Mouse (Mus musculus) ES-E14 (cell line): Measurements from ENCODE around the gene Rbbp8nl. TPM values are rescaled to one million over a fixed set of nuclear protein-coding genes. Genes with fewer than 3 reads are reported as not detected.

Source experiments
- DNase-seq: peaks from one replicate; pipeline ENCODE4 v3.0.0-alpha.2; 2013; ENCODE audit warnings: low read depth, low spot score
- H3K27ac ChIP-seq: 2 replicates; pipeline ENCODE4 v1.5.1; 2012; ENCODE audit warnings: low read depth, mild to moderate bottlenecking, low read length, moderate library complexity, mixed read lengths; ENCODE audit not compliant: poor library complexity, insufficient read depth, severe bottlenecking
- H3K36me3 ChIP-seq: 2 replicates; pipeline ENCODE4 v1.6.1; 2012; ENCODE audit warnings: mild to moderate bottlenecking, low read length, moderate library complexity, mixed read lengths; ENCODE audit not compliant: control insufficient read depth, poor library complexity, insufficient read depth, severe bottlenecking
- H3K4me1 ChIP-seq, 2 experiments: fragments of 150-350 bp in 1 of 2; sonication (generic) in 1 of 2; 2 replicates each; pipeline ENCODE4 v1.6.1; 2012; ENCODE audit warnings: low read length in 2 of 2, mild to moderate bottlenecking in 1 of 2, mixed read lengths in 1 of 2; ENCODE audit not compliant: control insufficient read depth in 2 of 2, insufficient read depth in 2 of 2, poor library complexity in 1 of 2
- H3K4me3 ChIP-seq, 2 experiments: fragments of 150-350 bp in 1 of 2; sonication (generic) in 1 of 2; 2 replicates each; pipeline ENCODE4 v1.5.1; 2012; ENCODE audit warnings: low read length in 2 of 2, low read depth in 1 of 2, mild to moderate bottlenecking in 1 of 2, mixed read lengths in 1 of 2; ENCODE audit not compliant: insufficient read depth in 1 of 2, poor library complexity in 1 of 2, severe bottlenecking in 1 of 2
- H3K9ac ChIP-seq: 2 replicates; pipeline ENCODE4 v1.6.1; 2012; ENCODE audit warnings: low read depth, mild to moderate bottlenecking, low read length, mixed read lengths; ENCODE audit not compliant: poor library complexity, insufficient read depth, severe bottlenecking
- H3K9me3 ChIP-seq: fragments of 150-350 bp; sonication (generic); 2 replicates; pipeline ENCODE4 v1.6.1; 2012; ENCODE audit warnings: low read depth, mild to moderate bottlenecking, low read length; ENCODE audit not compliant: control insufficient read depth, insufficient read depth
- CHD2 ChIP-seq: IDR thresholded peaks from 2 replicates; pipeline ENCODE4 v1.6.1; 2014; ENCODE audit warnings: mild to moderate bottlenecking, low read depth, low read length, inconsistent platforms
- HCFC1 ChIP-seq: IDR thresholded peaks from 2 replicates; pipeline ENCODE4 v1.6.1; 2012; ENCODE audit warnings: low read length, inconsistent platforms, borderline replicate concordance; ENCODE audit not compliant: insufficient read depth
- MAFK ChIP-seq: IDR thresholded peaks from 2 replicates; pipeline ENCODE4 v1.6.1; 2014; ENCODE audit warnings: mild to moderate bottlenecking, low read depth, low read length, inconsistent platforms; ENCODE audit not compliant: insufficient read depth
- ZC3H11A ChIP-seq: IDR thresholded peaks from 2 replicates; pipeline ENCODE4 v1.6.1; 2012; ENCODE audit warnings: low read depth, mild to moderate bottlenecking, inconsistent platforms, low read length, borderline replicate concordance
- ZNF384 ChIP-seq: IDR thresholded peaks from 2 replicates; pipeline ENCODE4 v1.6.1; 2012; ENCODE audit warnings: low read depth, low read length, inconsistent platforms
- in situ Hi-C, 2 experiments: fragments of 600-800 bp; cut with MboI; formaldehyde crosslinking; loops; one replicate each; pipeline ENCODE4 v1.15.1; 2025; ENCODE audit warnings: low sequenced_read_pairs in 2 of 2, inconsistent platforms in 1 of 2; ENCODE audit not compliant: unreplicated experiment in 2 of 2
- total RNA-seq: library from RNA; depleted of rRNA; stranded (reverse); fragments of 300-350 nt; gene quantifications from 2 replicates; pipeline ENCODE4 v1.2.3, GENCODE M21; 2012

The Rbbp8nl gene
- total RNA-seq, 1 experiment: 0.54 TPM

DNA sequence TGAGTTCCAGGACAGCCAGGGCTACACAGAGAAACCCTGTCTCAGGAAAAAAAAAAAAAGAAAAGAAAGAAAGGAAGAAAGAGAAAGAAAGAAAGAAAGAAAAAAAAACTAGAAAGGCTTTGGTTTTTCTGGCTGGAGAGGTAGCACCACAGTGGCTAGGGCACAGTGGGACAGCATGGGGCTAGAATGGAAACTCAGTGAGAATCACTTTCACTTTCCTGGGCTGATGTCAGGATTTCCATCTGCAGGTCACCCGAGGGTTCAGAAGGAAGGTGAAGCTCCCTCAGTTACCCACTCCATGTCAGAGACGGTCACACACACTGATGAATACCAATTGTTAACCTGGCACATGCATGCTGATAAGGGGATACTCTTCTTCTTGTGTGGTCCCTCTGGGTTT is 18.0 kb upstream of the Rbbp8nl start:
- Histone ChIP-seq H3K9ac (no peak overlapping the region), H3K36me3 (no peaks in the 10 kb centered on the region)
- TF ChIP-seq ZNF384 (no peak), HCFC1 (no peak), ZC3H11A (no peak)

DNA sequence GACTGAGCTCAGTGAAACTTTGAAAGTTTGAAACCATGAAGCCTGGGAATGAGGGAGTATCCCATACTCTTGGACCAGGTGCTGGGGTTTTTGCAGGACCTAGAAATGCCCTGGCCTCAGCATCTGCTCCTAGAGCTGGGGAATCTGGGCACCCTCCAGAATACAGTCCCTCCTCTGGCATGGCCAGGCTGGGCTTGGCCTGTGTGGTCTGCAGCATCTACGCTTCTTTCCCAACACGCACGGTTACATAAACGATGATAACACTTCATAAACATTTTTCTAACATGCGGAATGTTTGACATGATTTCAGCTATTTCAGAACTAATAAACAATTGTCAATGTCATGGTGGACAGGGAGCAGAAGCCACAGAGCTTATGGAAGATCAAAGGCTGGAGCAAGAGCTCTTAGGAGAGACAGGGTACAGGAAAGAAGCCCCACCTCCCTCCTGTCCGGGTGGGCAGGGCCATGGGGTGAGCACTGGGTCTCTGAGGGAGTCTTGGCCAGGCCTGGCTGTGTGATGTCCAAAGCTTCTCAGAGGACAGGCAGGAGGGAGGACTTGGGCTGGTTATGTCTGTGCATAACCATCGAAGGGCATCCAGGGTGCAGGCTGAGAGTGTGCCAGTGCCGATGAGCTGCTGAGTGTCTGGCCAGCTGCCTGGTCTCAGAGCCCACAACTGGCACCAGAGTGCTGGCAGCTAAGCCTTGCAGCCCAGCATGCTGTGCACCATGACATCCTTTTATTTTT is 16.9 kb upstream of the Rbbp8nl start:
- no peak for DNase-seq
- H3K4me3 ChIP-seq: no peak overlapping the region
- no peaks in the 10 kb centered on the region for H3K36me3 ChIP-seq
- TF ChIP-seq ZC3H11A: no peak
- no peak for TF ChIP-seq ZNF384
- no peak for TF ChIP-seq CHD2
- TF ChIP-seq MAFK: no peak
- TF ChIP-seq HCFC1: no peak
- peaks cover 0 to 1% of the 10 kb centered on the region in 2 experiments; a peak in 1 of 4 replicates for H3K4me1 ChIP-seq
- in situ Hi-C loops: no loop called here
- H3K9me3 ChIP-seq: no peaks in the 10 kb centered on the region
- no peak overlapping the region for H3K9ac ChIP-seq
- no peak overlapping the region for H3K27ac ChIP-seq

More for the DNA sequence above, 18.0 kb upstream of the Rbbp8nl start:
- DNase-seq: no peak
- H3K27ac ChIP-seq: no peak overlapping the region
- H3K4me1 ChIP-seq: peaks cover 0 to 1% of the 10 kb centered on the region in 2 experiments; a peak in 1 of 4 replicates
- H3K9me3 ChIP-seq: no peaks in the 10 kb centered on the region
- in situ Hi-C loops: no loop called here
- no peak overlapping the region for H3K4me3 ChIP-seq

DNA sequence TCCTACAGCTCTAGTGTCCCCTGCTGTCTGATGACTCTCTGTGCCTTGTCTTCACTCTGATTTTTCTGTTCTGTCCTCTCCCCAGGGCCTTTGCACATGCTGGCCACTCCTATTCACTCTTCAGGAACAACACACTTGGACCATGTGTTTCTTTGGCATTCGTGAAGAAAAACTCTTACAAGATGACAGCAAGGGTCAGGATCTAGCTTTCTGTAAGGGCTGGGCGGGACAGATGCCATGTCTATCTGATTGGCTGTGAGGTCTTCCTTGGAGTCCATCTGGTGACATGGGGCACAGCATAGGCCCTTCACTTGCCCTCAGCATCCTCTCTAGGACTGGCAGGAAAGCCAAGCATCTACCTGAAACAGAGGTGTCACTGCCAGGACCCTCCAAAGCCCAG is 16.3 kb upstream of the Rbbp8nl start:
- in situ Hi-C loops: no loop called here
- TF ChIP-seq CHD2 (no peak), MAFK (no peak), HCFC1 (no peak), ZC3H11A (no peak), ZNF384 (no peak)
- no peak for DNase-seq

DNA sequence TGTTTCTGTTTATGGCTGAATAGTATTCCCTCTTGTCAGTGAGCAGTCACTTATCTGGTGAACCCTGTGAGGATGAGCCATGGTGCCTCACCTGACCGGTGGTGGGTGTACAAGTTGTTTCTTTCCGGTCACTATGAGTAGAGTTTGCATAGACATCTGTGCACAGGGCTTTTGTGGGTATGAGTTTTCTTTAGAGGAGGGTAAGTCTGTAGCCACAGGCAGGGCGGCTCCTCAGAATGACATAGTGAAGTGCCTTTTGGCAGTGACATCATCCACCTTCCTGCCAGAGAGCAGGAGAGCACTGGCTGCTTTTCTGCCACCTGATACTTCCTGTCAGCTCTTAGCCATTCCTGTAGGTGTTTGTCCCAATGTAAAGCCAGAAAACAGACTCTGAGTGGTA is 15.8 kb upstream of the Rbbp8nl start:
- no peak for TF ChIP-seq MAFK
- no peak for TF ChIP-seq ZC3H11A
- no peak for TF ChIP-seq HCFC1
- TF ChIP-seq CHD2: no peak
- TF ChIP-seq ZNF384: no peak

More for the DNA sequence above, 16.3 kb upstream of the Rbbp8nl start:
- no peaks in the 10 kb centered on the region for H3K9me3 ChIP-seq
- H3K27ac ChIP-seq: no peak overlapping the region
- no peak overlapping the region for H3K4me3 ChIP-seq
- H3K9ac ChIP-seq: no peak overlapping the region
- peaks cover 0 to 1% of the 10 kb centered on the region in 2 experiments; a peak in 1 of 4 replicates for H3K4me1 ChIP-seq
- H3K36me3 ChIP-seq: no peaks in the 10 kb centered on the region

More for the DNA sequence above, 15.8 kb upstream of the Rbbp8nl start:
- peaks cover 0 to 4% of the 10 kb centered on the region in 2 experiments; a peak in 1 of 4 replicates for H3K4me1 ChIP-seq
- H3K27ac ChIP-seq: no peak overlapping the region
- DNase-seq: no peak
- no peak overlapping the region for H3K9ac ChIP-seq
- H3K36me3 ChIP-seq: no peaks in the 10 kb centered on the region
- H3K4me3 ChIP-seq: no peak overlapping the region
- in situ Hi-C loops: no loop called here
- H3K9me3 ChIP-seq: no peaks in the 10 kb centered on the region
